Mouse (Mus musculus): ENCODE measurements around the gene Limch1. TPM values are rescaled to one million over a fixed set of nuclear protein-coding genes. Genes with fewer than 3 reads are reported as not detected.

The Limch1 gene
- polyA plus RNA-seq, 1 experiment: 4.2 TPM

DNA sequence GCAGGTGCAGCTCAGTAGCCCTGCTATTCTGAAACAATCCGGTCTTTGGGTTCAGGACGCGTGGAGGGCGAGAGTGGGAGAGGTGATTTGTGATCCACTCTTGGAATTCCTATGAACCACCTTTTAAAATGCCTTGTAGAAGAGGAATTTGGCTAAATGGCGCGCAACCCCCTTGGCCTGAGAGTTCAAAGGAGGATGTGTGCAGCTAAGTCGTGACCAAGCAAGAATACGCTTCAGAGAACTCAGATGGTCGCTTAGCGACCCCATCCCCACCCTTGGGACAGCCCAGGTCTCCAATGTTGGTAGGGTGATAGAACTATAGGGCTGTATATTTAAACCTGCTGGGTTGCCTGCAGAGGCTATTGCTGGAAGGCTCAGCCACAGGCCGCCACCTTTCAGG lies 1.1 kb downstream of the Limch1 start:
- no peak for DNase-seq (ENCODE audit: low spot score)

- DNase-seq (ENCODE audit: low spot score): no peak
Measured at GRCm38 (mm10) chr5:66747761-66748430, 2.3 kb downstream of the Limch1 start.

- DNase-seq (ENCODE audit: low spot score): no peak
Measured at GRCm38 (mm10) chr5:66748448-66749115, 3.0 kb downstream of the Limch1 start.

GRCm38 (mm10) chr5:66750641-66751040 lies 5.0 kb downstream of the Limch1 start:
- DNase-seq (ENCODE audit: low spot score): no peak

DNA sequence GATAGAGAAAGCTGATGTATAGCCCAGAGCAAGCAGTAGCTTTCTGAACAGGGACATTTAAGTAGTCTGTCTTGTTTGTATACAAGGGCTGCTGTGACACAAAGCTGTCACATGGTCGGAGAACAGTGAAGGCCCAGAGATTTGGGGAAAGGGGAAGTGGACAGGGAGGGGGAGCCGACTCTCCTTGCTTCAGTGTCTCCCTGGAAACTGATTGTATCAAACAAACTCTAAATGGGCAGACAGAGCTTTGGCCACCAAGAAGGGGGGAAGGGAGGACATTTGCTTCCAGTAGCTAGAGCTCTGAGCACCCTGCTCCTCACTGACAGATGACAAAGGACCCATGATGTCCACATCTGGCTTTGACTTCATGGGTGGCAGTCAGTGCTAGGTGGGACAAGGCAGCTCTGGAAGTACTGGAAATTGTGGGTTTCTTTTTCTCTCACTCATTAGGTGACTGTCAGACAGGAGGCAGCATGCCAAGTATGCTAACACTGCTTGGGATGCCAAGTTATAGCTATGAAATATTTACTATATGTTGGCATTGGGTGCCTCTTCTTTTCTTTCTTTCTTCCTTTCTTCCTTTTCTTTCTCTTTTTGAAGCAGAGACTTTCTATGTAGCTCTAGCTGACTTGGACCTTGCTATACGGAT lies 5.8 kb downstream of the Limch1 start:
- DNase-seq (ENCODE audit: low spot score): no peak

DNA sequence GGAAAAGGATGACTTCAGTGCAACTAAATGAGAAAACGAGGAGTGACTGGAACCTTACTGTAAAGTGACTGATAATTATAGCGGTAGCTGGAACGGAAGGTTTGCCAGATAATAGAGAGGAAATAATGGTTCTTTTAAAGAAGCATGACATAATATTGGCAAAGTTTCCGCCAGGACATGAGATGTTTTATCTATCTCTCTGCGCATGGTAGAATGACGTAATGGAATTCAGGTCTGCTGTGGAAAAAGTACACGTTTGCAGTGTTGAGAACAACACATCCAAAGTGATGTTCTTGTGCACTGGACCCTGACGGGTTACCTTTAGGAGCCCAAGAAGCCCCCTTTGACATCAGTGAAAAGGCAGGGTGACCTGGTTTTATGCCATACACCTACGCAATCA lies 8.0 kb downstream of the Limch1 start:
- no peak for DNase-seq (ENCODE audit: low spot score)

GRCm38 (mm10) chr5:66756821-66757705 lies 11.4 kb downstream of the Limch1 start:
- DNase-seq (ENCODE audit: low spot score): no peak

DNA sequence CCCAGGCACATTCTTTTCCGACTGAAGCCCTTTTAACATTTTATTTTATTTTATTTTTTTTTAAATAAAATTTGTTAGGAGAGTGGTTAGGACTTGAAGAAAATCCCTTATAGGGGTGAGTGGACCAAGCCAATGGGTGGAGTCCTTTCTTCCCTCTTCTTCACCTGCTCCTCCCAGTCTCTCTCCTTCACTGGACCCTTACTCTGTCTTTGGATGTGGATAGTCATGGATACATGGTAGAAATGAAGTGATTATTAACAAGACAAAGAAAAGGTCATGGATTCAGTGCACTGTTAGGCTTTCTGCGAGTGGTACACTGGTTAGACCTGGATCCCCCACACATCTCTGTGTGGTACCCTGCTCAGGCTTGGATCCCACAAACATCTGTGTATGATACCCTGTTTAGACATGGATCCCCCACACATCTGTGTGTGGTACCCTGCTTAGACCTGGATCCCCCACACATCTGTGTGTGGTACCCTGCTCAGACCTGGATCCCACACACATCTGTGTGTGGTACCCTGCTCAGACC lies 12.1 kb downstream of the Limch1 start:
- no peak for DNase-seq (ENCODE audit: low spot score)

DNA sequence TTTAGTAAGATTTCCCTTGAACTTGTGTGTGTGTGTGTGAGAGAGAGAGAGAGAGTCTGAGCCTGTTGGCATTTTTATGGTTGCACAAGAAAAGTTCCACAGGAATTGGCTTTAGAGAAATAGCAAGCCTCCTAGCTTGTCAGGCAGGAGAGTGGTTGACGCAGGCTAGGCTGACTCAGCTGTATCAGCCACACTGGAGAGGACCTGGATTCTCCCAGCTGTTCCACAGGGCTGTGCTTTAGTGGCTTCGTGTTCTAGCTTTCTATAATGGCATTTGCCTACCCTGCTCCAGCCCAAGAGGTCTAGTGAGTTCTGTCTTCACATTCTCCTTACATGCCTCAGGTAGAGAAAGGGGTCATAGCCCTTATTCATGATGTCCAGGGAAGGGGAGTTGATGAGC lies 13.7 kb downstream of the Limch1 start:
- no peak for DNase-seq (ENCODE audit: low spot score)

DNA sequence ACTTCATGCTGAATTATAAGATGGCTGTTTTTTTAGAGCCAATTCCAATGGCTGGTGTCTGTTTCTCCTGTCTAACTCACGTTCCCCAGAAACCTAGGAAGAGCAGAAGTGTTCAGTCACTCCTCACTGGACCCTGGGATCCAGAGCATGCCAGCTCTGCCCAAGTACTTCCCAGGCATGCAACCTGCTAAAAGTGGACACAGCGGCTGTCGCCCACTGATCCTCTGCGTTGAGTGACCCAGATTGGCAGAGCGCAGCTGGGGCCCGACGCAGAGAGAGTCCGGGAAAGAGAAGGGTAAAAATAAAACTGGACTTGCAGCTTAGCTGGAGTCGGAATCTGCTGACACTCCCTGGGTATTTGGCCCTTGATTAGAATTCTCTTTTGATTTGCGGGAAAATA lies 15.1 kb downstream of the Limch1 start:
- DNase-seq (ENCODE audit: low spot score): no peak

GRCm38 (mm10) chr5:66762006-66762405 lies 16.4 kb downstream of the Limch1 start:
- DNase-seq (ENCODE audit: low spot score): no peak

- no peak for DNase-seq (ENCODE audit: low spot score)
Measured at GRCm38 (mm10) chr5:66764129-66764528, 18.5 kb downstream of the Limch1 start.

GRCm38 (mm10) chr5:66765911-66766310 lies 20.3 kb downstream of the Limch1 start:
- no peak for DNase-seq (ENCODE audit: low spot score)

DNA sequence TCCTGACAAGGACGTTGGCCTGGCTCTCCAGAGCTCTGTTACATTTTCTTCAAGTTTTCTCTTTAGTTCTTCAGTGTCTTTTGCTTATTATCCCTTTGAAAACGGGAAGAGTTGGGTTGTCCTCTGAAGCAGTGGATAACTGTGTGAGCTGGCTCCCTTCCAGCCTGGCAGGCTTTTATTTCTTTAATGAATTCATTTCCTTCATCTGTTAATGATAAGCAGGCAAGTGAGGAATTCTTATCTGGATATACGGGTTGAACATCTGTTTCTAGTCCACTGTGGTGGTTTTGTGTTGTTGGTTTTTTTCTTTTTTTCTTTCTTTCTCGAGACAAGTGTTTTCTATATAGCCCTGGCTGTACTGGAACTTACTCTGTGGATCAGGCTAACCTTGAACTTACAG lies 22.4 kb downstream of the Limch1 start:
- no peak for DNase-seq (ENCODE audit: low spot score)

DNA sequence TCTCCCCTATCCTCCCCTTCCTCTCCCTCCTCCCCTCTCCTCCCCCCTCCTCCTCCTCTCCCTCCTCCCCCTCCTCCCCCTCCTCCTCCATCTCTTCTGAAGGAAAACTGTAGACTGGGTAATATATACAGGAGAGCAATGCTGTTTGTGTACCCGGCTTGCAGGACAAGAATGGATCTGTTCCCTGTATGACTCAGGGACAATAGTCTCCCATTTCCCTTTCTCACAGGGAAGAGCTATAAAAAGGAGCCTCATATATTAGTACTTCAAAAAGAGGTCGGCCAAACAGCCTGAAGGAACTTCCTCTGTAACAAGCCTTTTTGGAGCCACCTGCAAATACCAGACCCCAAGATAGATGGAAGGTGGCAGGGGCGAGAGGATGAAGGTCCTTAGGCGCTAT lies 23.4 kb downstream of the Limch1 start:
- no peak for DNase-seq (ENCODE audit: low spot score)

DNA sequence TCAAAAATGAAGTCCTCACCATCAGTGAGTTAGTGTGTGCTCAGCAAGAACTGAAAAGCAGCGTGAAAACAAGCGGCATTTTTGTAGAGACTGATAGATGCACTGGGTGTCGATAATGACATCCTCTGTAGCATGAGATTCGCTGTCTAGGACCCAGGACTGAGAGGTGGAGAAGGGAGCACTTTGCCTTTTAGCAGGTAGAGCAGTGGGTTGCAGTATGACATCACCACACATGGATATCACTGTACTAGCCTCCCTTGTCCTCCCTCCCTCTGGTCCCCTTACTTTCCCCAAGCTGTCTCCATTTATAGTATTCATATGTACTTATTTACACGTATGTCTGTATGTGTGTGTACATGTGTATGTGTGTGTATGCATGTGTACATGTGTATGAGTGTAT lies 23.9 kb downstream of the Limch1 start:
- no peak for DNase-seq (ENCODE audit: low spot score)

DNA sequence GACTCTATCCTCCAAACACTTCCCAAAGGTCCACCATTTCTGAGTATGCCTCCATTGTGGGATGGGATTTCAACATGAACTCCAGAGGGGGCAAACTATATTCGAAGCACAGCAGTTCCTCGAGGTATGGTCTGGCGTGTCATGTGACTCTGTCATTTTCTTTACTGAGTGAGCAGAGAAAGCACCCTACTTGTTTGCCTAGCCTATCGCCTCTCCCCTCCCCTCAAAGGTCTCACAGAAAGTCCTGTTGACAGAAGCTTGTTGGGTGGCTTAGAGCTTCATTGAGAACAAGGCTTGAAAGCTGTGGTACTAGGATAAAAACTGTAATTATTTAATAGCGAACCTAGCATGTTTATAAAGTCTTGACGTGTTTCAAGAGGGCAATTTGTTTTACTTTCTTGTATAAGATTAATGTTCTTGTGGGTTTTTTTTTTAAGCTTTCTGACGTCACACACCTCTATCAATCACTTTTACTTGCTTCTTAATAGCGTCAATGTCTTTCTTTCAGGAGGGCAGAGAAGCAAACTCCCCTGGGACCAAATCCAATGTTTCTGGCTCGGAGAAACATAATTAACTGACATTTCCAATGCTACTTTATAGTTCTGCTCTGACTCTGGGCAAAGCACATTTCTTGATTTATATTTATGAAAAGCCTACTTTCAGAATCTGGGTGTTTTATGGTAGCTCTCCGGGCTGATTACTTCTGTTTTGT lies 32.5 kb downstream of the Limch1 start:
- no peak for DNase-seq (ENCODE audit: low spot score)

- no peak for DNase-seq (ENCODE audit: low spot score)
Measured at GRCm38 (mm10) chr5:66780371-66780770, 34.7 kb downstream of the Limch1 start.

DNA sequence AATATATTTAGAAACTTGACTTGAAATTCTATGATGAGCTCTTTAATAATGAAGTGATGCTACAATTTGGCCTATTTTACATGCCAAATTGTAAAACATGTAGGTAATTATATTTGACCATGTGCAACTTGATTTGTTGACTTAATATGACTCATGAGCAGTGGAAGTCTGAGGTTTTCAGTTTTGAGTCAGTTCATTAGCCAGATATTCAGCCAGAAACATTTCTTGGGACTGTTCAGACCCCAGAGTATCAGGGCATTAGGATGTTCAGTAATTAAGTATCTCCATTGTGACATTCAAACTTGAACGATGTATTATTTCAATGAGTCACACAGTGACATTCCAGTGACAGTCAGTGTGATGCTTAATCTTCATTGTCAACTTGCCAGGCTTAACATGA lies 35.9 kb downstream of the Limch1 start:
- no peak for DNase-seq (ENCODE audit: low spot score)

DNA sequence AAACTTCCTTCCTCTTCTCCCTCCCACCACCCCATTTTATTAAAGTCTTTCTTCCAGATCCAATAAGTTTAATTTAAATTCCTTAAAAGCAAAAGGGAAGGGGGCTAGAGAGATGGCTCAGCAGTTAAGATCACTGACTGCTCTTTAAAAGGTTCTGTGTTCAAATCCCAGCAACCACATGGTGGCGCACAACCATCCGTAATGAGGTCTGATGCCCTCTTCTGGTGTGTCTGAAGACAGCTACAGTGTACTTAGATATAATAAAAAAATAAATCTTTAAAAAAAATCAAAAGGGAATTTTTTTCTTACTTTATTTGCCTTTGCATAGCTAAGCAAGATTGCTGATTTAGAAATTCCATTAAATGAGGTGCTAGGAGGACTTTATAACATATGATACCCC lies 37.2 kb downstream of the Limch1 start:
- DNase-seq (ENCODE audit: low spot score): no peak

GRCm38 (mm10) chr5:66784624-66785361 lies 39.2 kb downstream of the Limch1 start:
- no peak for DNase-seq (ENCODE audit: low spot score)
